Mouse (Mus musculus) left cerebral cortex, postnatal 25 days (tissue): ENCODE data around the gene Atg14. TPM values are rescaled to one million over a fixed set of nuclear protein-coding genes. Genes with fewer than 3 reads are reported as not detected.
"Not testable (repeated sequence)": the region's sequence is repeated elsewhere in the genome, so short reads cannot be mapped to it uniquely, and the experiment has no call there.

ENCODE experiments used
- DNase-seq, 2 experiments: peaks; one replicate each; pipeline ENCODE4 v3.0.0; 2022; ENCODE audit warnings: low spot score in 2 of 2, mixed read lengths in 1 of 2
- intact Hi-C: fragments of 180-260 bp; cut with DNase I; formaldehyde crosslinking; loops from one replicate; pipeline ENCODE4 v1.15.1; 2025
- total RNA-seq, 2 experiments: library from RNA; stranded (reverse); gene quantifications; 2 replicates each; pipeline ENCODE4 v1.2.3; 2021

Atg14 gene
- total RNA-seq, 2 experiments from 2014 or later, result 19.4 to 19.8 TPM

GRCm38 (mm10) chr14:47551668-47552067 is 18.8 kb downstream of the Atg14 start:
- DNase-seq, result no peak
- intact Hi-C loops, result no loop called here

- intact Hi-C loops, result no loop called here
- no peak for DNase-seq
Observed at GRCm38 (mm10) chr14:47544877-47545276, 25.6 kb downstream of the Atg14 start.

DNA sequence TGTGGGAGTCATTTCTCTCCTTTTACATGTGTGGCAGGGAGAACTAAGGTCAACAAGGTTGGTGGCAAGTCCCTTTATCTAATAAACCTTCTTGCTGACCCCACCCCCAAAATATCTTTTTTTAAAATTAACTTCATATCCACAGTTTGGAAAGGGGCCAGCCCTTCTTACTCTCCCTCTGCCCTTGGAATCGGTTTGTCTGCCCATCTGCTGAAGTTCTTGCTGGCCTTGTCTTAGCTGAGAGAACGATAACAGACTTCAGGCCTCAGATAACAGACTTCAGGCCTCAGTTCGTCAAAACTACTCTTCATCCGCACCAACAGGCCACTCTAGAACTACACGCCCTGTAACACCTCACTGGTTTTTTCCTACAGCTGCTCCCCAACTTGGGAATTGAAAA is 26.2 kb downstream of the Atg14 start:
- no peak for DNase-seq
- intact Hi-C loops, result no loop called here

- intact Hi-C loops, result no loop called here
- no peak for DNase-seq
Observed at GRCm38 (mm10) chr14:47542283-47542682, 28.2 kb downstream of the Atg14 start.

GRCm38 (mm10) chr14:47541325-47541948 is 29.0 kb downstream of the Atg14 start:
- intact Hi-C loops, result no loop called here
- DNase-seq, result no peak

- intact Hi-C loops, result no loop called here
- DNase-seq, result no peak
Observed at GRCm38 (mm10) chr14:47535096-47535495, 35.4 kb downstream of the Atg14 start.

- intact Hi-C loops, result loop anchor here (5.0 kb wide), 1 partner anchor 202 kb away; no protein-coding TSS in a partner anchor
- DNase-seq, result no peak
Observed at GRCm38 (mm10) chr14:47534176-47534525, 36.3 kb downstream of the Atg14 start.

GRCm38 (mm10) chr14:47533365-47534175 is 36.9 kb downstream of the Atg14 start:
- peak in 1 of 2 experiments; percentile 83 for DNase-seq
- intact Hi-C loops, result loop anchor here (2.0 to 5.0 kb wide), 2 partner anchors 61 to 201 kb away; no protein-coding TSS in a partner anchor

DNA sequence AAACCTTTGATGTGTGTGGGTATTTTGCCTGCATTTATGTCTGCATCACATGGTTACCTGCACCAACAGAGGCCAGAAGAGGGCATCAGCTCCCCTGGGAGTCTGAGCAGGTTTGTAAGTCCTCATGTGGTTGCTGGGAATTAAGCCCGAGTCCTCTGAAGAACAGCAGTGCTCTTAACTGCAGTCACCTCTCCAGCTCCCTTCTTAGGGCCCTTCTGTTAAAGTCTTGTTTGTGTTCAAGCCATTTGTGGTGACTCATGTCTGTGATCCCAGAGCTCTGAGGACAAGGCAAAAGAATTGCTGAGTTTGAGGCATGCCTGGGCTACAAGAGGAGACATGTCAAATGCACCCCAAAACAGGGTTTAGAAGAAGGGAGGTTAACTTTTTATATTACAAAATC is 38.0 kb downstream of the Atg14 start:
- intact Hi-C loops, result loop anchor here (2.0 to 5.0 kb wide), 2 partner anchors 60 to 200 kb away; no protein-coding TSS in a partner anchor
- no peak for DNase-seq

DNA sequence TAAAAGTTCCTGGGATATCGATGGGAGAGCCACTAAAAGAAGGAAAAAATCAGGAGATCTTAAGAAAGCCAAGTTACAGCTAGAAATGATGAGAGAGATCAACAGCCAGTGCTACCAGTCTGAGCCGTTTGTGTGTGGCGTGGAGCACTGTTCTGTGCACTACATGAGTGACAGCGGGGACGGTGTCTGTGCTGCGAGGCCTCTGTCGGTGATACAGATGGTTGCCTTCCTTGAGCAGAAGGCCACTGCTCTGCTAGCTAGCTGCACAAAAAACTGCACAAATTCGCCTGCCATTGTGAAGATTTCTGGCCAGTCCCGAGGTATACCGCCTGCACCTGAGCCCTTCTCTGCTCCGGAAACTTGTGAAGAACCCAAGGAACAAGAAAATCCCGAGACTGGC is 40.9 kb downstream of the Atg14 start:
- DNase-seq, intact Hi-C loops: not testable (repeated sequence)

GRCm38 (mm10) chr14:47529019-47529418 is 41.4 kb downstream of the Atg14 start:
- intact Hi-C loops, result no loop called here
- DNase-seq, result peak; percentile 72 to 85

- no peak for DNase-seq
- intact Hi-C loops, result no loop called here
Observed at GRCm38 (mm10) chr14:47528293-47528692, 42.2 kb downstream of the Atg14 start.

DNA sequence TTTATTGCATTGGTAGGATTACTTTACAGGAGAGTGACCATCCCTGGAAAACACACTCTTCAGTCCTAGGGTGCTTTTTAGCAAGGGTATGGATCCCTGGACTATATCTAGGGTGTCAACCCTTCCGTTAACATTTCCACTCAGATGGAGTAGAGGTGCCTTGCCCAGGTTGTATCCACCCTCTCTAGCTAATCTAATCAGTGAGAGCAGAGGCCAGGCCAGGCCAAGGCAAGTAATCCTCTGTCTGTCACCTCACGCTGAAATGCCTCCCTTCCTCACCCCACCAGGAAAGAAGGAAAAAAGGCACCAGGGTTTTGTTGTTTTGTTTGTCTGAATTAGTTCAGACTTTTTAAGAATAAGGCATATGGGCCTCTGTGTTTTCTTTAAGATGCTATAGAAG is 42.6 kb downstream of the Atg14 start:
- intact Hi-C loops, result no loop called here
- no peak for DNase-seq

DNA sequence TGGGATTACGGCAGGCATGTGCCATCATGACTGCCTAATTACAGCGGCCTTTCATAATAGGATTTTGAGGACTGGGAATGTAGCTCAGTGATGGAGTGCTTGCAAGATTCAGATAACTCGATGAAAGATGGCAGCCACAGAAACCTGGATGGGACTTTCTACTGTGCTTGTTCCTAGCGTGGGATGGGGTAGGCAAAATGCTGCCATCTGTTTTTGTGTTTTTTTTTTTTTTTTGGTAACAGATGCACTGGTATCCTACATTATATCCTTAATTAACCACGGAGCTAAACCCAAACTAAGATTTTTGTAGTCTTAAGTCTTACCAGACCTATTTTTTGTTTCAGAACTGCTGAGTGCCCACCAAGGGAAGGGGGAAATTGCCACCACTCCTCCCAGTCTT is 44.6 kb downstream of the Atg14 start:
- intact Hi-C loops, result loop anchor here (1.0 to 2.0 kb wide), 2 partner anchors 19 to 52 kb away; no protein-coding TSS in a partner anchor

DNA sequence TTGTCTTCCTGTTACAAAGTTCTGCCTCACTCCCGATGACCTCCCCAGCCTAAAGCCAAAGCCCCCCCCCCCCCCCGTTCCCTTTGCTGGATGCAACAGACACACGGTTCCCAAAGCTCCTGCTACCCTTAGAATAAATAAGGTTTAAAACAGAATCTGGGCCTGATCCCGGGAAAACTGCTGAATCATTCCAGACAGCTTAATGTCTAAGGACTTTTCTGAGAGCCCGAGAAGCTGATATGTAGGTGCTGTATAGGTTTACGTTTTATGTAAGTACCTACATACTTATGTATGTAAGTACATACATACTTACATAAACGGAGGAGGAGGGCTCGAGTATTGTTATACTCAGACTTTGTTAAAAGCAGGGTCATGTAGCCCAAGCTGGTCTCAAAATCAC is 45.1 kb downstream of the Atg14 start:
- DNase-seq, result peak in 1 of 2 experiments; percentile 52
- intact Hi-C loops, result loop anchor here (2.0 kb wide), 1 partner anchor 19 kb away; no protein-coding TSS in a partner anchor

More for the DNA sequence above, 44.6 kb downstream of the Atg14 start:
- DNase-seq, result peak in 1 of 2 experiments; percentile 77

GRCm38 (mm10) chr14:47522301-47522700 is 48.1 kb downstream of the Atg14 start:
- intact Hi-C loops, result no loop called here
- no peak for DNase-seq

DNA sequence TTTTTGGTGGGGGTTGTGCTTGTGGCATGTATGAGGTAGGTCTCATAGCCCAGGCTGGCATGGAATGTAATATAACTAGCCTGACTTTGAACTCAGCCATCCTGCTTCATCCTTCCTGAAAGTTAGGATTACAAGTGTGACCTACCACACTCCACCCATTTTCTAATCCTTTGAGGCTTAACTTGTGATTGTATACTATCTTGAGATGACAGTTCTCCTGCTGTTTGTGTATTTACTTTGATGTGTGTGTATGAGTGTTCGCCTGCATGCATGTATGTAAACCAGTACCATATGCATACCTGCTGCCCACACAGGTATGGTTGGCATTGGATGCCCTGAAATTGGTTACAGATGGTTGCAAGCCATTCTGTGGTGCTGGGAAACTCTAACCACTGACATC is 48.8 kb downstream of the Atg14 start:
- intact Hi-C loops, result no loop called here
- no peak for DNase-seq

GRCm38 (mm10) chr14:47520751-47521449 is 49.5 kb downstream of the Atg14 start:
- intact Hi-C loops, result no loop called here
- DNase-seq, result no peak

- DNase-seq, result no peak
- intact Hi-C loops, result no loop called here
Observed at GRCm38 (mm10) chr14:47518619-47519018, 51.8 kb downstream of the Atg14 start.

- intact Hi-C loops, result no loop called here
- peak in 1 of 2 experiments; percentile 69 for DNase-seq
Observed at GRCm38 (mm10) chr14:47516755-47517154, 53.7 kb downstream of the Atg14 start.
